Mouse (Mus musculus) cortical plate, adult 2 months (tissue): ENCODE results near the gene Ssna1.

Experiments used
- CTCF ChIP-seq: fragments of 200-500 bp; IDR thresholded peaks from 2 replicates; pipeline ENCODE4 v1.5.1; 2011; ENCODE audit warnings: mild to moderate bottlenecking, control low read depth, low read length; ENCODE audit not compliant: insufficient read depth; ENCODE audit errors: extremely low read depth
- POLR2A ChIP-seq: fragments of 200-500 bp; IDR thresholded peaks from 2 replicates; pipeline ENCODE4 v1.6.1; 2011; ENCODE audit warnings: mild to moderate bottlenecking, low read length, control low read depth; ENCODE audit not compliant: insufficient read depth; ENCODE audit errors: extremely low read depth

DNA sequence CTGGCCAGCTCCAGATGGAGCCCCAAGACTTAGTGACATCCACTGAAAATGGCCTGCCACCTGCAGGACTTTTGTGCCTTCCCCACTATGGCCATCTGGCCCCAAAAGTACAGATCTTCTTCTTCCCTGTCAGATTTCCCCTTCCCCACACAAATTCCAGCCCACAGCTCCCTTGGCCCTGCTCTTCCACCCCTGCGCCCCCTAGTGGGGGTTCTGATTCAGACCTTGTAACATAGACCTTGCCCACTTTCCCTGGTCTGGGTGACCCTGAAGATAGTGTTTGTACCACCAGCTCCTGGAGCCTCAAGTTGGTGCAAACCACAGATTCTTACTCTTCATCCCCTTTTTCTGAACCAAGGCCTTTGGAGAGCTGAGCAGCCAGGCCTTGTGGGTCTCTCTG is 20.6 kb upstream of the Ssna1 start:
- TF ChIP-seq CTCF (peak; percentile 62), POLR2A (no peak)
